Mouse (Mus musculus) neural tube, embryonic 13.5 days (tissue): ENCODE measurements around the gene Ddx50. TPM values are rescaled to one million over a fixed set of nuclear protein-coding genes. Genes with fewer than 3 reads are reported as not detected.
A peak's percentile ranks its signal among the peaks of the same experiment; 100 is the strongest.
"Not testable (repeated sequence)": the region's sequence is repeated elsewhere in the genome, so short reads cannot be mapped to it uniquely, and the experiment has no call there.

Experiments used
- ATAC-seq: fragments of 200-750 bp; cut with Nextera tagmentation; 2 replicates; pipeline ENCODE4 v1.8.0; 2017; ENCODE audit warnings: low read depth, mild to moderate bottlenecking, moderate TSS enrichment, moderate library complexity
- H3K27ac ChIP-seq: fragments of 300-500 bp; sonication (generic); replicated peaks from 2 replicates; pipeline ENCODE4 v1.5.1; 2015; ENCODE audit warnings: moderate library complexity, mild to moderate bottlenecking, inconsistent platforms
- H3K27me3 ChIP-seq: fragments of 300-500 bp; sonication (generic); 2 replicates; pipeline ENCODE4 v1.6.1; 2015; ENCODE audit warnings: mild to moderate bottlenecking, inconsistent platforms
- H3K36me3 ChIP-seq: fragments of 300-500 bp; sonication (generic); 2 replicates; pipeline ENCODE4 v1.6.1; 2015; ENCODE audit warnings: mild to moderate bottlenecking, inconsistent platforms
- H3K4me1 ChIP-seq: fragments of 300-500 bp; sonication (generic); replicated peaks from 2 replicates; pipeline ENCODE4 v1.6.1; 2015; ENCODE audit warnings: inconsistent platforms
- H3K4me2 ChIP-seq: fragments of 300-500 bp; sonication (generic); 2 replicates; pipeline ENCODE4 v1.6.1; 2015; ENCODE audit warnings: inconsistent platforms, mild to moderate bottlenecking, moderate library complexity
- H3K4me3 ChIP-seq: fragments of 300-500 bp; sonication (generic); 2 replicates; pipeline ENCODE4 v1.5.1; 2015; ENCODE audit warnings: mild to moderate bottlenecking, inconsistent platforms
- H3K9ac ChIP-seq: fragments of 300-500 bp; sonication (generic); 2 replicates; pipeline ENCODE4 v1.6.1; 2015; ENCODE audit warnings: moderate library complexity, mild to moderate bottlenecking, inconsistent platforms
- H3K9me3 ChIP-seq: fragments of 300-500 bp; sonication (generic); 2 replicates; pipeline ENCODE4 v1.6.1; 2016; ENCODE audit warnings: inconsistent platforms
- WGBS: fragments of 180-500 bp; shearing (Covaris S2); methylation state at CpG from one replicate; pipeline ENCODE4 v1.1.7; 2015; 5-methylcytosine and 5-hydroxymethylcytosine counted together
- polyA plus RNA-seq: library from polyadenylated mRNA; unstranded; fragments of >200 nt; fragmentation: Nextera tagmentation; extraction: Ambion mirVana; gene quantifications from 2 replicates; pipeline ENCODE4 v1.2.1, GENCODE M21; 2015

The Ddx50 gene
- polyA plus RNA-seq, 1 experiment from 2014 or later = 88.3 TPM

- not testable (repeated sequence) for H3K9ac ChIP-seq, H3K4me2 ChIP-seq, H3K9me3 ChIP-seq, H3K4me3 ChIP-seq, H3K27ac ChIP-seq, ATAC-seq, H3K27me3 ChIP-seq
- Histone ChIP-seq H3K36me3 (peaks cover 37% of the 10 kb centered on the region), H3K4me1 (peaks cover 35% of the 10 kb centered on the region)
- WGBS = 94% methylated on average over 3 of the region's 3 CpGs
Measured at GRCm38 (mm10) chr10:62599311-62599710, 51.7 kb downstream of the Ddx50 start.

DNA sequence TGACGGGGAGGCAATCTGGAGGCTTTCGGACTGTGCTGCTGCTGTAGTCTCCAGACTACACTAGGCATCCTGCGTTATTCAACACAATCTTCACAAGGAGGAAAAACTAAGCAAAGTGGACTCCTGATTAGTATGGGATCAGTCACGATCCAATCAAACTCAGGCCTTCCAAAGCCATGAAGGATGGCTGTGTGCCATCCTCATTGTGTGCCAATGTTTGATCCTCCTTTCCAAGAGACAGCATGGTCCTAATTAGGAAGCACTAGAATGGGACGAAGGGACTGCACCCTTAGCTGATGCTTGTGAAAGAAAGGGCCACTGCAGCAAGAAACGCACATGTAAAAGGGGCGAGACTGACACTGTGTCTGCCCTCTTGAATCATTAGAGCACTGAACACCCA is 58.5 kb downstream of the Ddx50 start:
- WGBS = 95% methylated on average over 7 of the region's 7 CpGs
- Histone ChIP-seq H3K4me1 (0 out of 2 replicates have a peak, but pooled peaks cover 4% of the 10 kb centered on the region), H3K4me3 (no peak overlapping the region), H3K4me2 (no peak overlapping the region), H3K9me3 (no peaks in the 10 kb centered on the region), H3K9ac (no peak overlapping the region), H3K27me3 (no peaks in the 10 kb centered on the region), H3K36me3 (peaks cover 89% of the 10 kb centered on the region), H3K27ac (no peak overlapping the region)
- ATAC-seq = no peak

DNA sequence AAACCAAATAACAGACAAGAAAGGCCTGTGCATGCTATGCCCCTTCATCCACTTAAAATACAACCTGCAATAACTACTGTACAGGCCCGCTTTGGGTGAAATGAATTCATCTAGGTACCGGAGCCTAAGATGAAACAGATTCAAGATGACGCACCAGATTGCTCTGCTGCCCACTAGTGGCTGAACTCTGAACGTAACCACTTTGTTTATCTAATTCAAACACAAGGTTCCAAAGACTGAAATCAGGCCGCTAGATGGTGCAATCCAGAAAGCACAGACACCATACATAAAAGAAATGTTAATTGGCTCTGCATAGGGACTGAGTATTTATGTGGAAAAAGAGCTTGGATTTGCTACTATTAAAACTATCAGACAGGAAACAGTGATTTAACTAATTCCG is 60.8 kb downstream of the Ddx50 start:
- no peak overlapping the region for H3K4me3 ChIP-seq
- no peak overlapping the region for H3K9ac ChIP-seq
- no peaks in the 10 kb centered on the region for H3K9me3 ChIP-seq
- no peak overlapping the region for H3K27ac ChIP-seq
- 43% methylated on average over 6 of the region's 6 CpGs for WGBS
- peak; percentile 75; the same call in 1 of the 2 replicates for ATAC-seq
- no peak overlapping the region for H3K4me2 ChIP-seq
- peaks cover 96% of the 10 kb centered on the region for H3K36me3 ChIP-seq
- H3K4me1 ChIP-seq = no peaks in the 10 kb centered on the region
- no peaks in the 10 kb centered on the region for H3K27me3 ChIP-seq

- H3K4me3 ChIP-seq = no peak overlapping the region
- no peaks in the 10 kb centered on the region for H3K27me3 ChIP-seq
- 80% methylated on average over 4 of the region's 4 CpGs for WGBS
- ATAC-seq = no peak
- H3K9me3 ChIP-seq = no peaks in the 10 kb centered on the region
- no peak overlapping the region for H3K4me2 ChIP-seq
- no peak overlapping the region for H3K27ac ChIP-seq
- peaks cover 96% of the 10 kb centered on the region for H3K36me3 ChIP-seq
- H3K4me1 ChIP-seq = no peaks in the 10 kb centered on the region
- no peak overlapping the region for H3K9ac ChIP-seq
Measured at GRCm38 (mm10) chr10:62588616-62589015, 62.4 kb downstream of the Ddx50 start.

DNA sequence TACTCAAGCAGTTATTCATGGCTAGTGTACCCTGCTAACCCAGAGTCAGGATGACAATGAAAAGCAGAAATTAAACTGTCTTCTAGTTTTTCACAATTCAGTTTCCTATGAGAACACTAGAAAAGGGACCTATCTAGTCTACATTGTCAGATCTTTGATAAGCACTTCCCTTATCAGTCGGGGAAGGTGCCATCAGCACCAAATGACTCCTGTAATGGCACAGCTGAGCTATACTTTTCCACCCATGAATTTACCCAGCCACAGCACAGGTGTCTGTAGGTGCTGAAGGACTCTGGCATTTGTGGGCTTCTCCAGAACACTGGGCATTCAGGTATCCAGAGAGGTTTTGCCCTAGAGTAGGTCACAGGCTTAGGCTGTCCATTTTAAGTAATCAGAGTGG is 67.8 kb downstream of the Ddx50 start:
- ATAC-seq = no peak
- no peak overlapping the region for H3K4me3 ChIP-seq
- H3K9ac ChIP-seq = no peak overlapping the region
- H3K4me1 ChIP-seq = peaks cover 3% of the 10 kb centered on the region
- H3K9me3 ChIP-seq = no peaks in the 10 kb centered on the region
- no peak overlapping the region for H3K27ac ChIP-seq
- 91% methylated on average over 1 of the region's 1 CpGs for WGBS
- H3K4me2 ChIP-seq = no peak overlapping the region
- peaks cover 82% of the 10 kb centered on the region for H3K36me3 ChIP-seq
- no peaks in the 10 kb centered on the region for H3K27me3 ChIP-seq

DNA sequence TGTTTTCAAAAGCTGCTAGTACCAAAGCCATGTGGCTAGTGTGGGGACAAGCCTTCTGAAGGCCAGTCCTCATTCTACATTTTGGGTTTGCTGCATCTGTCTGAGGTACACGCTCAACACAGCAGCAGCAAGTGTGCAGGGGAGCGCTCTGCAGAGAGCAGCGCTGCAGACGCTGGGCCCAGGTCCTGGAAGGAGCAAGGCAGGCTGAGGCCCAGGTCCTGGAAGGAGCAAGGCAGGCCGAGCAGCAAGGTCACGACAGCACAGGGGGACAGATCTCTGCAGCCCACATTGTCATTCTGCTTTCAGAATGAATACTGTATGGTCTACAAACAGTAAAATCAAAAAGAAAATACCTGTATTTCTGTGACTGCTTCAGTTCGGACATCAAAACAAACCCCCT is 68.3 kb downstream of the Ddx50 start:
- Histone ChIP-seq H3K4me1 (peaks cover 3% of the 10 kb centered on the region), H3K9ac (no peak overlapping the region), H3K36me3 (peaks cover 76% of the 10 kb centered on the region), H3K9me3 (no peaks in the 10 kb centered on the region), H3K27me3 (no peaks in the 10 kb centered on the region), H3K4me2 (no peak overlapping the region), H3K27ac (no peak overlapping the region), H3K4me3 (no peak overlapping the region)
- 94% methylated on average over 7 of the region's 7 CpGs for WGBS
- ATAC-seq = no peak

DNA sequence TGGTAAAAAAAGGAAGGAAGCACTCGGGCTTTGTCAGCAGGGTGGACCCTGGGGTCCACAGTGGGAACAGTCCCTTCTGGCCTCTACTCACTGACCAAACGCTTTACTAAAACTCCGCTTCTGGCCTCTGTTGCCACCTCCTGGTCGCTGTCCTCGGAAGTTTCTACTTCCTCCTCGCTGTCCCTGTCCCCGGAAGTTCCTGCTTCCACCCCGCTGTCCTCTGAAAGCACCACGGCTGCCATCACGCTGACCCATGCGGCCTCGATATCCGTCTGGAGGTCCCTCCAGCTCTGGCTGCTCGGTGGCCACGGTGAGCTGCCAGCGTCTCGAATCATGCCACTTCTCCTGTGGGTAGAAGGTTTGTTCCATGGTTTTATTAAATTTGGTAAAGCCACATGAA is 68.8 kb downstream of the Ddx50 start:
- Histone ChIP-seq H3K27ac (no peak overlapping the region), H3K27me3 (no peaks in the 10 kb centered on the region), H3K4me3 (no peak overlapping the region), H3K4me2 (no peak overlapping the region), H3K36me3 (peaks cover 72% of the 10 kb centered on the region), H3K4me1 (peaks cover 8% of the 10 kb centered on the region), H3K9ac (no peak overlapping the region), H3K9me3 (no peaks in the 10 kb centered on the region)
- ATAC-seq = no peak
- 91% methylated on average over 17 of the region's 17 CpGs for WGBS

- H3K9ac ChIP-seq, H3K27ac ChIP-seq, H3K4me3 ChIP-seq, H3K27me3 ChIP-seq, H3K9me3 ChIP-seq, ATAC-seq, H3K4me2 ChIP-seq: not testable (repeated sequence)
- 87% methylated on average over 10 of the region's 13 CpGs for WGBS
- Histone ChIP-seq H3K36me3 (peaks cover 55% of the 10 kb centered on the region), H3K4me1 (peaks cover 19% of the 10 kb centered on the region)
Measured at GRCm38 (mm10) chr10:62579129-62579528, 71.9 kb downstream of the Ddx50 start.

- Histone ChIP-seq H3K9me3 (no peaks in the 10 kb centered on the region), H3K36me3 (peaks cover 55% of the 10 kb centered on the region)
- peak; percentile 100 for ATAC-seq
Measured at GRCm38 (mm10) chr10:62578338-62579100, 72.5 kb downstream of the Ddx50 start, which contains the start of gene Kif1bp. Gene Kif1bp, minus strand, starts transcription at chr10:62578457.

DNA sequence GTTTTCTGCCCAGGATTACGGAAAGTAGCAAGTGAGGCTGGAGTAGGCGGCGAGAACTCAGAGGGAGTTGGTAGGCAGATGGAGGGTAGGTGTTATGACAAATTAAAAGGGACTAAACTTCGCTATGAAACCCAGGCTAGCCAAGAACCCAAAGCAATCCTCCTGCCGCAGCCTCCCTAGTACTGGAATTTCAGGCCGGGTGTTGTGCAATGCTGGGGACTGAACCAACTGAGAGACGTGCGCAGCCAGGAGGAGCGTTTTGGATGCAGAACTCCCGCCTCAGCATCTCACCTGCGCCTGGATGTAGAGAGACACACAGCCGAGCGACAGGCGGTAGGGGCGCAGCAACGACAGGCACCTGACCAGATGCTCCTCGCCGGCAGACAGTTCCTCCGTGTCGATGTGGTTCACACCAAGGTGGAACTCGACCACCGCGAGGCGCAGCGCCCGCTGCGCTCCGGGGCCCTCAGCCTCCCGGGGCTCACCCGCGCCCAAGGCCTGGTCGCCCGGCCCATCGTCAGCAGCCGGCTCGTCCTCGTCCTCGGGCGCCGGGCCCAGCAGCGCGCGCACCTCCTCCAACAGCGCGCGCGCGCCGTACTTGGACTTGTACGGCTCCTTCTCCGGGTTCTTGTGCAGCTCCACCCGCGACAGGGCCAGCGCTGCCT is 73.2 kb downstream of the Ddx50 start:
- WGBS = 1% methylated on average over 53 of the region's 54 CpGs
- Histone ChIP-seq H3K36me3 (peaks cover 54% of the 10 kb centered on the region), H3K9me3 (no peaks in the 10 kb centered on the region), H3K27ac (peak overlapping the region; percentile 86), H3K4me2 (peak overlapping the region; percentile 97), H3K4me1 (peaks cover 19% of the 10 kb centered on the region), H3K4me3 (peak overlapping the region; percentile 89), H3K9ac (peak overlapping the region; percentile 92), H3K27me3 (no peaks in the 10 kb centered on the region)
- ATAC-seq = peak; percentile 80

More at GRCm38 (mm10) chr10:62578338-62579100, 72.5 kb downstream of the Ddx50 start, which contains the start of gene Kif1bp:
- 6% methylated on average over 33 of the region's 33 CpGs for WGBS
- Histone ChIP-seq H3K4me1 (peaks cover 19% of the 10 kb centered on the region), H3K4me2 (peak within 1 kb of the TSS; percentile 97), H3K9ac (peak within 1 kb of the TSS; percentile 92), H3K27me3 (no peaks in the 10 kb centered on the region), H3K27ac (peak within 1 kb of the TSS; percentile 86), H3K4me3 (peak within 1 kb of the TSS; percentile 89)

- H3K27ac ChIP-seq = no peak overlapping the region
- H3K9me3 ChIP-seq = no peaks in the 10 kb centered on the region
- H3K4me3 ChIP-seq = no peak overlapping the region
- H3K4me2 ChIP-seq = no peak overlapping the region
- H3K4me1 ChIP-seq = peaks cover 19% of the 10 kb centered on the region
- peaks cover 51% of the 10 kb centered on the region for H3K36me3 ChIP-seq
- no peak overlapping the region for H3K9ac ChIP-seq
- 90% methylated on average over 13 of the region's 13 CpGs for WGBS
- no peaks in the 10 kb centered on the region for H3K27me3 ChIP-seq
- no peak for ATAC-seq
Measured at GRCm38 (mm10) chr10:62575001-62575400, 76.0 kb downstream of the Ddx50 start.

GRCm38 (mm10) chr10:62570126-62570871 is 80.7 kb downstream of the Ddx50 start:
- H3K4me3 ChIP-seq = no peak overlapping the region
- H3K9me3 ChIP-seq = no peaks in the 10 kb centered on the region
- H3K36me3 ChIP-seq = peaks cover 90% of the 10 kb centered on the region
- 95% methylated on average over 7 of the region's 7 CpGs for WGBS
- H3K4me1 ChIP-seq = no peaks in the 10 kb centered on the region
- no peak overlapping the region for H3K27ac ChIP-seq
- no peaks in the 10 kb centered on the region for H3K27me3 ChIP-seq
- no peak for ATAC-seq
- H3K9ac ChIP-seq = no peak overlapping the region
- H3K4me2 ChIP-seq = no peak overlapping the region
